Mouse (Mus musculus) mesoderm, embryonic 11.5 days (tissue): ENCODE measurements at regions not wholly inside any gene's neighbourhood (a gene's known extent, or its start where the extent isn't known, plus 50 kb on each side); places are given as distances from the start of the nearest gene placed in this dataset.

ENCODE experiments used
- DNase-seq: peaks from one replicate; pipeline ENCODE4 v3.0.0-alpha.2; 2012; ENCODE audit warnings: low read depth, low spot score

DNA sequence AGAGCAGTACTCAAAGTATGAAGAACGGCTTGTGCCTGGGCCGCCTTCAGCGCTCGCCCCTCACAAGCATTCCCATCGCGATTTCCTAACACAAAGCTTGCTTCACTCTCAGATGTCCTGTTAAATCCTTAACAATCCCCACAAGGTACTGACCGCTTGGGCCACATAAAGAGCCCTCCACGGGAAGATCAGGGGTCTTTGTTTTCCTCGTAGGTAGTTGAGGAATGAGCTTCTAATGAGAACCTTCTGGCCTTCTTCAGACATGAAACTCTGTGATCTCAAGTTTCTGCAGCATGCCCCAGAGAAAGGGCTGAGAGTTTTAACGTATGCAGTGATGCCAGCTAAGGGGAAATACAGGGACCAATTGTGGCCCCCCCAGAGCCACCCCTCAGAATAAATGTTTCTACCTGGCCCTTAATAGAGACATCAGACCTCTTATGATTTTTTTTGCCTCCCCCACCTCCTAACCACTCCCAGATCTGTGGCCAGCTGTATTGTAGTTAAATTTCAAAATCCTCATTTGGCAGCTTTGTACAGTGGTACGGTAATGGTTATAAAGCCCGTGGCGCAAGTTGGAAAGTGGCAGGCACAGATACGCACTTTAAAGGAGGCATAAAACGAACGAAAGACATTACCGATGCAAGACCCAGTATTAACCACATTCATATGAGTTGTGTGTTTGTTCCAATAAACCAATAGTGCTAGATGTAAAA lies 618.6 kb downstream of the Epha4 start:
- peak; percentile 38 for DNase-seq

DNA sequence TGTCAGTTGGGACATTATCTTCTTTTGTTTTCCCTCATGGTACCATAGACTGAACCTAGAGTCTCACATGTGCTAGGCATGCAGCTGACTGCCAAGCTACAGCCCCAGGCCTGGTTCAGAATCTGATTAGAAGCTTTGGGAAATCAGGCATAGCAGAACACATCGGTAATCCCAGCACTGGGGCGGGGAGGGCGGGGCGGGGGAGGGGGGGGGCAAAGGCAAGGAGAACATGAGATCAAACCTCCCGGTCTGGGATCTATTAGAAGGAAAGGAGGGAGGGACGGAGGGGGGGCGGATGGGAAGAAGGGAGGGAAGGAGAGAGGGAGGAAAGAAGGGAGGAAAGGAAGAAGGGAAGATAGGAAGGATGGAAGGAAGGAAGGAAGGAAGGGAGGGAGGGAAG lies 617.5 kb downstream of the Epha4 start:
- no peak for DNase-seq

GRCm38 (mm10) chr1:76911472-76911871 lies 603.4 kb downstream of the Epha4 start:
- no peak for DNase-seq

- DNase-seq: no peak
Measured at GRCm38 (mm10) chr1:76919541-76919940, 595.3 kb downstream of the Epha4 start.

- no peak for DNase-seq
Measured at GRCm38 (mm10) chr1:76920634-76921033, 594.3 kb downstream of the Epha4 start.

- DNase-seq: no peak
Measured at GRCm38 (mm10) chr1:76927041-76927440, 587.8 kb downstream of the Epha4 start.

- no peak for DNase-seq
Measured at GRCm38 (mm10) chr1:76928035-76928434, 586.9 kb downstream of the Epha4 start.

DNA sequence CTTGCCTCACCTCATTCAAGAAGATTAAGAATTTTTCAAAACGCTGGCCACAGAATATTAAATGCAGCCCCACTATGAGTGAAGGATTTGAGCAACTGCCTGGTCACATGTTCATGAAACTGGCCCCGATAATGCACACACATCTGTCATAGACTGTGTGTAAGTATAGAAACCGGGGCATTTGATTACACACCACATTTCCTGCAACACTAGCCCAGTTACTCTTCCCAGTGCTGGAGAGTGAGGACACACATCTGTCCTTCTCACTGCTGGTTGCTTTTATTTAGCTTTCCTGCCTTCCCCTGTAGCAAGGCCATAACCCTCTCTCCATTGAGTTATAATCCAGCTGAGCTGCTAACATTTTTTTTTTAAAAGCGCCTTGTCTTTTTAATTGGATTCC lies 581.4 kb downstream of the Epha4 start:
- no peak for DNase-seq

GRCm38 (mm10) chr1:76942730-76943129 lies 572.2 kb downstream of the Epha4 start:
- no peak for DNase-seq

GRCm38 (mm10) chr1:76944046-76944445 lies 570.8 kb downstream of the Epha4 start:
- DNase-seq: no peak

DNA sequence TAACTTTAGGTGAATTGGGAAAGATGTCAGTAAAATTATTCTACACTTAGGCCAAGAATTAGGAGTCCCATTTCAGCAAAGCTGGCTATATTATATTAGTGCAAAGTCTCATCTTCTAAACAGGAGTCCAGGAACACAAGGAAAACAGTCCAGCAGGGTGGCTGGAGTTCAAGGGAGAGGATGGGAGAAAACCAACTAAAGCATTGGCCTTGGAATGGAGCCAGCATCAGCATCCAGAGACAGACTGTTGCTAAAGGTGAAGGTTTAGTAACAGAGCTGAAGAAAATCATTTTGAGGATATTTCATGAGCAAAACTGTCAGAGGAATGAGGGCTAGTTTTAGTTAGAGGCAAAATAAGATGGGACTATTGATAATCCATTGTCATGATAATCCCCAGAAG lies 559.9 kb downstream of the Epha4 start:
- DNase-seq: no peak

DNA sequence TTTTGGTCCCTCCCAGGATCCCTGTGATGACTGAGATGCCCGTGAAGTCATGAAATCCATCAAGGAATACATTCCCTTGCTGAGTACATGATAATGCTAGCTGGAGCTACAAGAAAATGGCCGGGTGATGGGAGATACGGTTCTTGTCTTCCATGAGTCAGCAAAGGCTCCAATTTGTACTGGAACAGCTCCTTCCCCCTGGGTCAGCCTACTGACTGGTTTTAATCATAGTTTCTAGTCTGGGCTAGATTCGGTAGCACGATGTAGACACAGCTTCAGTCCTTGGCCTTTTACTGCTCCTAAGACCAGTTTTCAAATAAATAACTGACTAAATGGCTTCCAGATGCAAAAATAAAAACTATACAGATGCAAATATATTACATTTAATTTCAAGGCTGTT lies 557.5 kb downstream of the Epha4 start:
- DNase-seq: no peak

GRCm38 (mm10) chr1:76958706-76959105 lies 556.2 kb downstream of the Epha4 start:
- DNase-seq: no peak

- DNase-seq: peak; percentile 49
Measured at GRCm38 (mm10) chr1:76972454-76972853, 542.4 kb downstream of the Epha4 start.

DNA sequence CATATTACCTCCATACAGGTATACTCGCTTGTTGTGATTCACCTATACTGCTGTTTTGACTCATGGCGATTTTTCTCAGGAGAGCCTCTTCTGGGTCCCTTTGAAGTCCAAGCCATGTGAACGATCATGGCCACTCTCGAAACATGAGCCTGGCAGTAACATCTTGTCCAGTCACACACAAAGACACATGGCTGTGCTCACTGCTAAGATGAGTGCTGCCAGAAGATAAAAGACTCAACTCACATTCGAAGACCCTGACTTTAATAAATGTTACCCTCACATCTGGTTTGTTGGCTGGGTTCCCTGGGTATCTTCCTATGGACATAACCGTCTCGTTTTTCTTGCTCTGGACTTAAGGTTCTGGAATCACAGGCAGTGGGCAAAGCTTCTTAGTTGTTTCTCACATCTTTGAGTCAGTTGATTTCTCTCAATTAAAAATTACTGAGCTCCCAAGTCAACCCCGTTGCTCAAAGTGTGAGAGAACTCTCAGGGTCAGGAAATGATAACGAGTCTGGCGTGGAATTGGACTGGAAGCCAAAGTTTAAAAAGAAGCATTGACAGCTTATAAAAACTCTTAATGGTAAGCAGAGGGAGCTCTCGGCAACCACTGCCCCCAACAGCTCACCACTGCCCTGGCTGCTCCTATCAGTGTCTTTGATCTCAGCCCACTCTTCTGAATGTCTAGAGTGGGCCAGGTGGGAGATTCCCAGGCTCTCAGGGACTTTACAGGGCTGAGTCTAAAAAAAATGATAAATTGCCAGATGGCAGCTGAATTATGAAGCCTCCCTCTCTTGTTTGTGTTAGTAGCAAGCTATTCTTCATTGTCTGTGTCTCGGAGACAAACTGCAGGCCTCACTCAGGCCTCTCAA lies 539.6 kb downstream of the Epha4 start:
- peak; percentile 42 for DNase-seq

GRCm38 (mm10) chr1:76980498-76981152 lies 534.3 kb downstream of the Epha4 start:
- DNase-seq: no peak

- DNase-seq: no peak
Measured at GRCm38 (mm10) chr1:76993776-76994175, 521.1 kb downstream of the Epha4 start.

DNA sequence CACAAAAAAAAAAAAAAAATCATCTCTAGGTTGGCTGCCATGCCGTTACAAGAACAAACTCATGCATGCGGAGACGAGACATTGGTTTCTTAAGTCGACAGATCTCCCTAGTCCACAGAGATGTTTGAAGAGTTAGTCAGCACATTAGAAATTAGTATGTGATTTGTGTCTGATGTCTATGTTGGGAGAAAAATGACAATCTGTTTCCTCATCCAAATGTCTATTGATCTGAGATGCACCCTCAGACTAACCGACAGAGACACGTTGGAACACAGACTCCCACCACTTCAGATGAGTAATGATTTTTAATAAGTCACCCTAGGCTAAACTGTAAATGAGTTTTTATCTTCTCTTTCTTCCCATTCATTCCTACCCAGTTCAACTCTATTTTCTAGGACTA lies 506.9 kb downstream of the Epha4 start:
- no peak for DNase-seq

GRCm38 (mm10) chr1:77010608-77011214 lies 504.2 kb downstream of the Epha4 start:
- DNase-seq: no peak

- DNase-seq: no peak
Measured at GRCm38 (mm10) chr1:77027656-77028055, 487.2 kb downstream of the Epha4 start.

DNA sequence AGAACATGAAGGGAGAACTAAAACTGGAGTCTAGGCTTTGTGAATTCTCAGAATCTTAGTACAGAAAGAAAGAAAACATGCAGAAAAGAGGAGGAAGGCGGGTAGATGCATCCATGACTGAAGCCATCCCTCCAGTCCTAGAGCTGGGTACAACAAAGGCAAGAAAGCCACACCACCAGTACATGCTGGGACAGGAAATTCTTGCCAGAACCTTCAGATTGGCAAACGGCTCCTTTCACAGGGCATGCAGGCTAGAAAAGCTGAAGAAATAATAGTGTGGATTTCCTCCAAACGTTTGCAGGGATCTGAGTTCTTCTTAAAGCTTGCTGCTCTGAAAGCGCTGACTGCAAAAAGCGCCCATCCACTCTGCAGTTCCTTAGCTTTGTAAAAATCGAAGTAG lies 486.7 kb downstream of the Epha4 start:
- no peak for DNase-seq

DNA sequence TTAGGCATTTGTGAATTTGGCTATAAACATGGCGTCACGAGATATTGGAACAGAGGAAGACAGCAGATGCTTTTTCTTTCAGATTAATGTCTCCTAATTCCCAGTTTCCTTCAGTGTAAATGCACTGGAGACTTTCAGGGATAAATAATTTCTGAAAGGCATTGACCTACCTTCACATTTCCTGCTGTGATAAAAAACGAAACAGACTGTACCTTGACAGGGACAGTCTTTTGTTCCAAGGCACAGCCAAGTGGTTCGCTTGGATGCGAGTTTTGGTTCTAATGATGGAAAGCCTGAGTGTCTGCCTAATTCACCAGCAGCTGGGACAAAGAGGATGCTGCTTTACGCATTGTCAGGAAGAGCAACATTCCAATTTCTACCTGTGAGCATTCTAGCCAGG lies 485.8 kb downstream of the Epha4 start:
- DNase-seq: no peak
